Mouse (Mus musculus) embryonic fibroblast, embryonic 13.5 days (primary cell): ENCODE data around the gene Tcf7. TPM values are rescaled to one million over a fixed set of nuclear protein-coding genes. Genes with fewer than 3 reads are reported as not detected.

ENCODE experiments used
- H3K27ac ChIP-seq: 2 replicates; pipeline ENCODE4 v1.5.1; 2012; ENCODE audit warnings: low read length, control low read depth, inconsistent platforms; ENCODE audit not compliant: insufficient read depth
- H3K4me1 ChIP-seq: 2 replicates; pipeline ENCODE4 v1.6.1; 2011; ENCODE audit warnings: low read length; ENCODE audit not compliant: control insufficient read depth, insufficient read depth
- H3K4me3 ChIP-seq: 2 replicates; pipeline ENCODE4 v1.5.1; 2011; ENCODE audit warnings: mild to moderate bottlenecking, control low read depth, low read length; ENCODE audit not compliant: insufficient read depth
- CTCF ChIP-seq: IDR thresholded peaks from 2 replicates; pipeline ENCODE4 v1.5.1; 2011; ENCODE audit warnings: mild to moderate bottlenecking, control low read depth, low read length, moderate library complexity, borderline replicate concordance; ENCODE audit not compliant: insufficient read depth
- POLR2A ChIP-seq: IDR thresholded peaks from 2 replicates; pipeline ENCODE4 v1.6.1; 2011; ENCODE audit warnings: low read depth, mild to moderate bottlenecking, control low read depth, low read length, moderate library complexity
- polyA plus RNA-seq: library from polyadenylated mRNA; stranded (reverse); fragments of >200 nt; gene quantifications from 2 replicates; pipeline ENCODE4 v1.2.4, GENCODE M21; 2011; ENCODE audit warnings: low read depth; ENCODE audit not compliant: missing spikeins, insufficient read length

The Tcf7 gene
- polyA plus RNA-seq, 1 experiment: 2.1 TPM

- H3K4me3 ChIP-seq: peak overlapping the region; percentile 8; the same call in 1 of the 2 replicates
- no peak overlapping the region for H3K27ac ChIP-seq
- H3K4me1 ChIP-seq: no peaks in the 10 kb centered on the region
- TF ChIP-seq CTCF (no peak), POLR2A (no peak)
Observed at GRCm38 (mm10) chr11:52283596-52284571, 1.1 kb upstream of the Tcf7 start.

GRCm38 (mm10) chr11:52282420-52282773 is 417 bp downstream of the Tcf7 start:
- no peaks in the 10 kb centered on the region for H3K4me1 ChIP-seq
- H3K27ac ChIP-seq: no peak overlapping the region
- H3K4me3 ChIP-seq: peak overlapping the region; percentile 49
- TF ChIP-seq CTCF (no peak), POLR2A (no peak)

DNA sequence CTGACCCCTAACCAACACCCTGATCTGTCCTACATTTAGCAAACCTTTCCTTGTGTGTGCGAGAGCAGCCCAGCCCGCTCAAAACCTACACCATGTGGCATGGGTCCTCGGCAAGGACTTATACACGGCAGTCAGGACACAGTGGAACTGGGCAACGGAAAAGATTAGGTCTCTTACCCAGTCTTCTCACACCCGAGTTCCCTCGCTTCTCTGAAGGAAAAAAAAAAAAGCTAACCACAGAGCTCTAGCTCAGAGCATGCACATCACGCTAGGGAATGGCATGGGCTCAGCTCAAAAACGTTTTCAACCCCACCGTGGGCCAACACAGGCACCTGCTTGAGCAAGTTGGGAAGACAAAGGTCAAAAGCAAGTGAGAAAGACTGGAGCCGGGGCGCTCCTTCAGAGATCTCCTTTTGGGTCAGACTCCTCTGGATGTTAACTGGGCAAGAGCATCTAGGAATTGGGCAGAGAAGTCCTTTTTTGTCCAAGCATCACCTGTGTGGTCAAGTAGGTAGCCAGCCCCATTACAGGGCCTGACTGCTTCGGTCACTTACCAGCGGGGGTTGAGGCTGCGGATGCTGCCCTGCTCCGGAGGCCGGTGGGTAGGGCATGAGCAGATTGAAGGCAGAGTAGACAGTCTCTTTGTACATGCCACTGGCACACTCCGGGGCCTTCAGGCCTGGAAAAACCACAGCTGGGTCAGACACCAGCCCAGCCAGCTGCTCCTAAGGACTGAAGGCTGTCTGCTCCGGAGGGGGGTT is 1.1 kb downstream of the Tcf7 start:
- H3K4me1 ChIP-seq: no peaks in the 10 kb centered on the region
- H3K27ac ChIP-seq: no peak overlapping the region
- H3K4me3 ChIP-seq: no peak overlapping the region
- TF ChIP-seq POLR2A (no peak), CTCF (no peak)

GRCm38 (mm10) chr11:52280566-52281455 is 2.0 kb downstream of the Tcf7 start:
- H3K4me1 ChIP-seq: no peaks in the 10 kb centered on the region
- no peak overlapping the region for H3K27ac ChIP-seq
- H3K4me3 ChIP-seq: no peak overlapping the region
- TF ChIP-seq POLR2A (no peak), CTCF (no peak)

- Histone ChIP-seq H3K4me3 (no peak overlapping the region), H3K27ac (no peak overlapping the region), H3K4me1 (no peaks in the 10 kb centered on the region)
- TF ChIP-seq CTCF: no peak
- no peak for TF ChIP-seq POLR2A
Observed at GRCm38 (mm10) chr11:52279611-52280145, 3.1 kb downstream of the Tcf7 start.

DNA sequence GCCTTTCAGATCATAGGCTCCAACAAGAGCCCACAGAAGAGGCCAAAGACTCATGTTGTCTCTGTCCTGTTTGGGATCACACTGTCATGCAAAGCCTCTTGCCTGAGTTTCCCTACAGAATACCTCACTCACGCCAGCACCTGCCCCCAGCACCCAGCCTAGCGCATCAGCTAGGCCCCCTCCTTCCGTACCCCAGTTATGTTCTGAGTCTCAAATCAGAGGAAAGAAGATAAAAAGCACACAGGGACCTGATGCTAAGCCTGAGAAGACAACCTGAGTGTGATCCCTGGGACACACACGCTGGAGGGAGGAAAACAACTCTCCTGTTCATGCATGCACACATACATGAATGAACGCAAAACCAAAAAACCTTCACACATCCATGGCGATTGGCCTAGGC is 3.8 kb downstream of the Tcf7 start:
- Histone ChIP-seq H3K4me3 (no peak overlapping the region), H3K27ac (no peak overlapping the region), H3K4me1 (no peaks in the 10 kb centered on the region)
- TF ChIP-seq POLR2A (no peak), CTCF (no peak)

- H3K27ac ChIP-seq: no peak overlapping the region
- TF ChIP-seq CTCF: no peak
- TF ChIP-seq POLR2A: no peak
- H3K4me3 ChIP-seq: no peak overlapping the region
- no peaks in the 10 kb centered on the region; the same call in 1 of the 2 replicates for H3K4me1 ChIP-seq
Observed at GRCm38 (mm10) chr11:52278164-52278563, 4.7 kb downstream of the Tcf7 start.

DNA sequence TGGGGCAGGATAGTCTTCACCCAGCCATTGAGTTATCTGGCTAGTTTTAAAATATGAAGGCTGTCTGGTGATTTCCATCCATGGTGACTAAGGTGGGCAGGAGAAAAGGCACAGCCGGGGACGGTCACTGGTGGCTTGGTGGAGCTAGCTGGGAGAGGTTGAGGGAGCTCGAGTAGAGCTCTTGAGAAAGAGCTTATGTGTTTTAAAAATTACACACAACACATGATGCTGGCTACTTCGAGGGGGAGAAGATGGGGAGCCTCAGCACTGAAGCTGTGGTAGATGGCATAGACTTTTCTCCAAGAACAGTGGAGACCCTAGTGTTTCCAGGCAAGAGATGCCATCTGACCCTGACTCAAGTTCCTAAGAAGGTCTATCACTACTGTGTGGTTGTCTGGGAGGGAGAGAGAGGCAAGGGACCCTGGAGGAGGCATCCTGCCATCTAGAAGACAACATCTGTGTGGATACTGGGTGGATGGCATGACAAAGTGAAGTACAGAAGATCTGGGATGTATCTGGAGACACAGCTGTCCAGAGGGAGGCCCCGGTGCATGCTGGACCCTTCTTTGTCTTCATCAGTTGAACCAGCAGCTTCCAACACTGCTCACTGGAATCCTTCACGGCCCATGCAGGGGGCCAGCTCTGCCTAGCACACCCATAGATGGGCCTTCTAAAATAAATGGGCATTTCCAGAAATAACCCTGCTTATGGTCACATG is 5.2 kb downstream of the Tcf7 start:
- TF ChIP-seq POLR2A (no peak), CTCF (no peak)
- H3K4me3 ChIP-seq: no peak overlapping the region
- no peak overlapping the region for H3K27ac ChIP-seq
- no peaks in the 10 kb centered on the region; the same call in 1 of the 2 replicates for H3K4me1 ChIP-seq

DNA sequence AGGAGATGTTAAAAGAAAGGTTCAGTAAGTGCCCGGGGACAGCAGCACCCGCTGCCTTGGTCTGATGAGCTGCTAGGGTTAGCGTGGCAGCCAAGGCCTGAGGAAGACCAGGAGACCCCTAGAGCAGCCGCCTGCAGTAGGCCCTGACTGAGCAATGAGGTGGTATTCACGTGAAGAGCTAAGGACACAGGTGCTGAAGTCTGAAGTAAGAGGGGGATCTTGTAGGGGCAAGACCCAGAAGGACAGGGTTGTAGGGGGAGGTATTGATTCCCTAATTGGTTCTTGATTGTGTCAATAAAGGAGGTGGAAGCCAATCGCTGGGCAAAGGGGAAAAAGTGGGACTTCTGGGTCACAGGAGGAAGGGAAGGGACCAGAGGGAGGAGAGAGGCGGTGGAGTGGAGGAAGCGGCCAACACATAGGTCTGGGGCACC is 5.8 kb downstream of the Tcf7 start:
- TF ChIP-seq CTCF: no peak
- TF ChIP-seq POLR2A: no peak
- H3K4me3 ChIP-seq: no peak overlapping the region

More for the DNA sequence above, 5.8 kb downstream of the Tcf7 start:
- H3K27ac ChIP-seq: no peak overlapping the region
- H3K4me1 ChIP-seq: no peaks in the 10 kb centered on the region; the same call in 1 of the 2 replicates
